Mouse (Mus musculus) midbrain, embryonic 10.5 days (tissue): ENCODE results near the gene Ptpru. TPM values are rescaled to one million over a fixed set of nuclear protein-coding genes. Genes with fewer than 3 reads are reported as not detected.

Source experiments
- polyA plus RNA-seq: library from polyadenylated mRNA; unstranded; fragments of >200 nt; fragmentation: Nextera tagmentation; extraction: Ambion mirVana; gene quantifications from 2 replicates; pipeline ENCODE4 v1.2.1, GENCODE M21; 2016

Gene Ptpru
- polyA plus RNA-seq, 1 experiment from 2014 or later: 12.4 TPM

Other genes starting within 250 kb of the Ptpru start
- gene Mecr, start 5.2 kb upstream of the Ptpru start, polyA plus RNA-seq: 51.7 and 58.0 TPM in 2 replicates
- 147 and 157 TPM in 2 replicates for gene Srsf4, start 35.3 kb upstream of the Ptpru start, polyA plus RNA-seq
- 0.39 and 0.49 TPM in 2 replicates for gene Tmem200b, start 83.5 kb upstream of the Ptpru start, polyA plus RNA-seq
- not detected in 2 replicates for gene Gm10300, start 236.4 kb upstream of the Ptpru start, polyA plus RNA-seq
- 123 and 167 TPM in 2 replicates for gene Epb41, start 237.0 kb upstream of the Ptpru start, polyA plus RNA-seq